Mouse (Mus musculus) limb, embryonic 12.5 days (tissue): Measurements from ENCODE around the gene Hist1h2bl. TPM values are rescaled to one million over a fixed set of nuclear protein-coding genes. Genes with fewer than 3 reads are reported as not detected.

Experiments
- ATAC-seq: fragments of 200-750 bp; cut with Nextera tagmentation; 2 replicates; pipeline ENCODE4 v1.8.0; 2017; ENCODE audit warnings: low read depth, moderate TSS enrichment; ENCODE audit not compliant: insufficient number of reproducible peaks, insufficient read depth, low FRiP score, low TSS enrichment
- H3K27ac ChIP-seq: fragments of 300-500 bp; sonication (generic); 2 replicates; pipeline ENCODE4 v1.5.1; 2016; ENCODE audit warnings: mild to moderate bottlenecking, moderate library complexity
- H3K27me3 ChIP-seq: fragments of 300-500 bp; sonication (generic); 2 replicates; pipeline ENCODE4 v1.6.1; 2016; ENCODE audit warnings: mild to moderate bottlenecking, moderate library complexity
- H3K36me3 ChIP-seq: fragments of 300-500 bp; sonication (generic); 2 replicates; pipeline ENCODE4 v1.6.1; 2016; ENCODE audit warnings: mild to moderate bottlenecking, moderate library complexity
- H3K4me1 ChIP-seq: fragments of 300-500 bp; sonication (generic); replicated peaks from 2 replicates; pipeline ENCODE4 v1.6.1; 2016
- H3K4me2 ChIP-seq: fragments of 300-500 bp; sonication (generic); 2 replicates; pipeline ENCODE4 v1.6.1; 2016; ENCODE audit warnings: mild to moderate bottlenecking, moderate library complexity
- H3K4me3 ChIP-seq: fragments of 300-500 bp; sonication (generic); replicated peaks from 2 replicates; pipeline ENCODE4 v1.5.1; 2016; ENCODE audit warnings: mild to moderate bottlenecking
- H3K9ac ChIP-seq: fragments of 300-500 bp; sonication (generic); replicated peaks from 2 replicates; pipeline ENCODE4 v1.6.1; 2016; ENCODE audit warnings: mild to moderate bottlenecking, moderate library complexity
- H3K9me3 ChIP-seq: fragments of 300-500 bp; sonication (generic); 2 replicates; pipeline ENCODE4 v1.6.1; 2016; ENCODE audit warnings: mild to moderate bottlenecking, moderate library complexity
- WGBS: fragments of 180-500 bp; shearing (Covaris S2); methylation state at CpG from one replicate; pipeline ENCODE4 v1.1.7; 2016; 5-methylcytosine and 5-hydroxymethylcytosine counted together
- microRNA-seq: library from miRNA; unstranded; fragments of <30 nt; microRNA quantifications from one replicate; pipeline ENCODE4, GENCODE M21; 2017
- polyA plus RNA-seq: library from polyadenylated mRNA; unstranded; fragments of >200 nt; fragmentation: Nextera tagmentation; extraction: Ambion mirVana; gene quantifications from 2 replicates; pipeline ENCODE4 v1.2.1, GENCODE M21; 2016

Gene Hist1h2bl
- polyA plus RNA-seq, 1 experiment from 2014 or later: 4.6 TPM

- no peaks in the 10 kb centered on the region for H3K36me3 ChIP-seq
- no peaks in the 10 kb centered on the region for H3K27me3 ChIP-seq
- H3K4me1 ChIP-seq: peaks cover 4% of the 10 kb centered on the region
- peak overlapping the region; percentile 59 for H3K4me2 ChIP-seq
- no peaks in the 10 kb centered on the region for H3K9me3 ChIP-seq
- H3K27ac ChIP-seq: peak overlapping the region; percentile 81
- peak overlapping the region; percentile 59 for H3K4me3 ChIP-seq
- ATAC-seq: peak; percentile 53; the same call in 1 of the 2 replicates
- under 1% methylated on average over 32 of the region's 32 CpGs for WGBS
- H3K9ac ChIP-seq: peak overlapping the region; percentile 62
Measured at GRCm38 (mm10) chr13:21710031-21710711, 5.8 kb downstream of the Hist1h2bl start.

DNA sequence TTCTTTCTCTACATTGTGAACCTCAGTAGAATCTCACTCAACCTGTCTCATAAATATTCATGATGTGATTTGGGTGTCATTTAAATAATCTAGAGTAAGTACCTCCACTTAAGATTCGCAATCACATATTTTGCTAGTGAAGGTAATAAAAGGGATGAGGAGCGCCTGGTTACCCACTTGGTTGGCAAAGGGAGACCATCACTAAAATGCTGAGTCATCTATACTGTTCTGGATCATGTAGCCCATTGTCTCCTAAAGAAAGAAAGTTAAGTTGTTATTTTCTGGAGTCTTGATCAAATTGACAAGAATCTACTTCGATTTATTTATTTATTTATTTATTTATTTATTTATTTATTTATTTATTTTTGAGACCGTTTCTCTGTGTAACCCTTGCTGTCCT, 9.3 kb downstream of the Hist1h2bl start:
- Histone ChIP-seq H3K4me3 (no peak overlapping the region), H3K4me2 (no peak overlapping the region), H3K27ac (no peak overlapping the region), H3K9me3 (no peaks in the 10 kb centered on the region), H3K36me3 (no peaks in the 10 kb centered on the region), H3K27me3 (no peaks in the 10 kb centered on the region), H3K9ac (no peak overlapping the region), H3K4me1 (no peaks in the 10 kb centered on the region)
- no peak for ATAC-seq
- WGBS: 74% methylated on average over 4 of the region's 4 CpGs

DNA sequence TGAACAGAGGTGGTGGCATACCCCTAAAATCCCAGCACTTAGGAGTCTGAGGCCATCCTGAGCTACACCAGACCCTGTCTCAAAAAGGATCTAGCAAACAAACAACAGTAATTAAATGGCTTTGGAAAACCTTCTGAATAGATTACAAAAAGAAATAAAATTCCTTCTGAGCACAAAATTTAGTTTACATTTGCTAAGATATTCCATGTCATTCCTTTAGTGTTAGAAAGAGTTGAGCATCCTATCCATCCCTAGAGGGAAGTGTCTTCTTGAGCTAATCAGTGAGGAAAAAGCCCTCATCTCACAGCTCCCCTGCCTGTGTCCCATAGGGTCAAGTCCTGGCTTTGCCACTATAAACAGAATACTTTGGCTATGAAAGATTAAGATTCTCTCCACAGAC, 18.1 kb downstream of the Hist1h2bl start, which contains the start of gene Olfr1359:
Gene Olfr1359, plus strand, starts transcription at position 301 of the 400 bp plus-strand sequence.
- Histone ChIP-seq H3K36me3 (no peaks in the 10 kb centered on the region), H3K27me3 (no peaks in the 10 kb centered on the region), H3K4me2 (no peak within 1 kb of the TSS), H3K9me3 (no peaks in the 10 kb centered on the region), H3K27ac (no peak within 1 kb of the TSS), H3K9ac (no peak within 1 kb of the TSS), H3K4me1 (no peaks in the 10 kb centered on the region), H3K4me3 (no peak within 1 kb of the TSS)
- ATAC-seq: no peak

DNA sequence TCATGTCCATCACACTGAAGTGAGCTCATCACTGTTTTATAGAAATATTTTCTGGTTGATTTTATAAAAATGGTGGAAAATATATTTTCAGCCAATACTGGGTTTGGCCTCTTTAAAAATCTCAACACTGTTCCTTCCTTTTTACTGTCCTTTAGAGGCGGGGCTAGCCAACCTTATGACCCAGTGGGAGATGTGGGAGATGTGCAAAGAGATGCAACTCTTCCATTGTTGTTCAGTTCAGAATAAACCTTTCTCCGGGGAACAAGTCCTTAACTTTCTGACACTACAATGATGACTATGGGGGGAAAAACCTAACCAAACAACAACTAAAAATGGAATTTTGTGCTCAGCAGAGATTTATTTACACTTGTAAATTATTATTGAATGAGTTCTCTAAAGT, 38.6 kb downstream of the Hist1h2bl start, which contains the start of gene Olfr1360:
Gene Olfr1360, minus strand, starts transcription at position 101 of the 400 bp plus-strand sequence.
- H3K4me1 ChIP-seq: no peaks in the 10 kb centered on the region
- no peak within 1 kb of the TSS for H3K4me3 ChIP-seq
- no peaks in the 10 kb centered on the region for H3K36me3 ChIP-seq
- H3K9me3 ChIP-seq: no peaks in the 10 kb centered on the region
- no peak for ATAC-seq
- no peaks in the 10 kb centered on the region for H3K27me3 ChIP-seq
- H3K4me2 ChIP-seq: no peak within 1 kb of the TSS
- 85% methylated on average over 2 of the region's 2 CpGs for WGBS
- H3K9ac ChIP-seq: no peak within 1 kb of the TSS
- no peak within 1 kb of the TSS for H3K27ac ChIP-seq

Small RNAs within 50 kb of the gene (microRNA-seq; reads per million reads assigned to microRNA genes)
- gene Gm44357 (not detected), gene Gm44367 (not detected), gene Gm44454 (not detected)

Other genes with a start within 250 kb of the Hist1h2bl start
- gene Nkapl, start 247.6 kb downstream of the Hist1h2bl start, polyA plus RNA-seq: 2.1 TPM in 2 replicates
- gene Zkscan4, start 237.2 kb downstream of the Hist1h2bl start, polyA plus RNA-seq: 3.6 and 4.1 TPM in 2 replicates
- gene Gm10065, start 236.7 kb downstream of the Hist1h2bl start, polyA plus RNA-seq: not detected in 2 replicates
- gene AK157302, start 220.9 kb downstream of the Hist1h2bl start, polyA plus RNA-seq: 0.42 and 0.48 TPM in 2 replicates
- 4.7 and 4.8 TPM in 2 replicates for gene Gm11273, start 214.7 kb downstream of the Hist1h2bl start, polyA plus RNA-seq
- 8.4 and 8.7 TPM in 2 replicates for gene Zkscan8, start 185.0 kb downstream of the Hist1h2bl start, polyA plus RNA-seq
- 0.12 and 0.18 TPM in 2 replicates for gene Olfr1366, start 173.3 kb downstream of the Hist1h2bl start, polyA plus RNA-seq
- gene Olfr1535, start 156.2 kb downstream of the Hist1h2bl start, polyA plus RNA-seq: 0.05 TPM in 1 of 2 replicates, not detected in the other
- gene Olfr1364, start 134.4 kb downstream of the Hist1h2bl start, polyA plus RNA-seq: not detected in 2 replicates
- not detected in 2 replicates for gene Olfr1362, start 102.1 kb downstream of the Hist1h2bl start, polyA plus RNA-seq
- not detected in 2 replicates for gene Olfr11, start 73.6 kb downstream of the Hist1h2bl start, polyA plus RNA-seq
- gene Olfr1361, start 52.8 kb downstream of the Hist1h2bl start, polyA plus RNA-seq: not detected in 2 replicates
- not detected in 2 replicates for gene Olfr1360, start 38.7 kb downstream of the Hist1h2bl start, polyA plus RNA-seq
- gene Olfr1359, start 18.0 kb downstream of the Hist1h2bl start, polyA plus RNA-seq: not detected in 2 replicates
- 55.1 and 62.4 TPM in 2 replicates for gene Hist1h2ai, start 279 bp upstream of the Hist1h2bl start, polyA plus RNA-seq
- gene Hist1h3h, start 1.5 kb upstream of the Hist1h2bl start, polyA plus RNA-seq: 16.0 and 36.8 TPM in 2 replicates
- 8.4 and 8.9 TPM in 2 replicates for gene Hist1h2bm, start 5.9 kb upstream of the Hist1h2bl start, polyA plus RNA-seq
- gene Hist1h4j, start 18.9 kb upstream of the Hist1h2bl start, polyA plus RNA-seq: 0.88 and 0.99 TPM in 2 replicates
- 5.4 and 11.3 TPM in 2 replicates for gene Hist1h4k, start 34.4 kb upstream of the Hist1h2bl start, polyA plus RNA-seq
- 51.3 and 71.5 TPM in 2 replicates for gene Hist1h2ak, start 37.7 kb upstream of the Hist1h2bl start, polyA plus RNA-seq
- 8.0 and 9.8 TPM in 2 replicates for gene Hist1h2bn, start 38.0 kb upstream of the Hist1h2bl start, polyA plus RNA-seq
- gene Hist1h1b, start 64.5 kb upstream of the Hist1h2bl start, polyA plus RNA-seq: 40.4 and 49.4 TPM in 2 replicates
- gene Hist1h3i, start 67.2 kb upstream of the Hist1h2bl start, polyA plus RNA-seq: 163 and 202 TPM in 2 replicates
- gene Hist1h2an, start 71.1 kb upstream of the Hist1h2bl start, polyA plus RNA-seq: 16.8 and 19.0 TPM in 2 replicates
- gene Hist1h2bp, start 71.3 kb upstream of the Hist1h2bl start, polyA plus RNA-seq: 1.5 and 3.9 TPM in 2 replicates
- gene Hist1h2bq, start 94.1 kb upstream of the Hist1h2bl start, polyA plus RNA-seq: 36.6 and 45.0 TPM in 2 replicates
- not detected in 2 replicates for gene Hist1h2ao, start 94.3 kb upstream of the Hist1h2bl start, polyA plus RNA-seq
- not detected in 2 replicates for gene Hist1h4m, start 95.6 kb upstream of the Hist1h2bl start, polyA plus RNA-seq
- 21.2 and 21.3 TPM in 2 replicates for gene Hist1h4n, start 116.1 kb upstream of the Hist1h2bl start, polyA plus RNA-seq
- gene Hist1h2ap, start 117.4 kb upstream of the Hist1h2bl start, polyA plus RNA-seq: 6,267 and 7,120 TPM in 2 replicates
- gene Hist1h2br, start 117.6 kb upstream of the Hist1h2bl start, polyA plus RNA-seq: 38.6 and 46.0 TPM in 2 replicates
- 23.2 and 25.2 TPM in 2 replicates for gene Zfp184, start 229.0 kb upstream of the Hist1h2bl start, polyA plus RNA-seq